Mouse (Mus musculus) stomach, embryonic 16.5 days (tissue): ENCODE results near the gene Usp10. TPM values are rescaled to one million over a fixed set of nuclear protein-coding genes. Genes with fewer than 3 reads are reported as not detected.

Experiments
- ATAC-seq: fragments of 200-750 bp; cut with Nextera tagmentation; 2 replicates; pipeline ENCODE4 v1.8.0; 2017; ENCODE audit warnings: moderate number of reproducible peaks, moderate TSS enrichment; ENCODE audit not compliant: insufficient read depth, low FRiP score
- H3K27ac ChIP-seq: fragments of 300-500 bp; sonication (generic); 2 replicates; pipeline ENCODE4 v1.5.1; 2014; ENCODE audit warnings: low read length
- H3K27me3 ChIP-seq: fragments of 300-500 bp; sonication (generic); 2 replicates; pipeline ENCODE4 v1.6.1; 2014; ENCODE audit warnings: low read length, control low read depth, mixed read lengths; ENCODE audit not compliant: control insufficient read depth, insufficient read depth
- H3K36me3 ChIP-seq: fragments of 300-500 bp; sonication (generic); 2 replicates; pipeline ENCODE4 v1.6.1; 2014; ENCODE audit warnings: low read length; ENCODE audit not compliant: control insufficient read depth, insufficient read depth
- H3K4me1 ChIP-seq: fragments of 300-500 bp; sonication (generic); 2 replicates; pipeline ENCODE4 v1.6.1; 2014; ENCODE audit warnings: low read length, control low read depth, mixed read lengths; ENCODE audit not compliant: control insufficient read depth, insufficient read depth
- H3K4me2 ChIP-seq: fragments of 300-500 bp; sonication (generic); 2 replicates; pipeline ENCODE4 v1.6.1; 2014; ENCODE audit warnings: low read depth, low read length, mixed read lengths
- H3K4me3 ChIP-seq: fragments of 300-500 bp; sonication (generic); replicated peaks from 2 replicates; pipeline ENCODE4 v1.5.1; 2014; ENCODE audit warnings: mild to moderate bottlenecking, low read length
- H3K9ac ChIP-seq: fragments of 300-500 bp; sonication (generic); 2 replicates; pipeline ENCODE4 v1.6.1; 2014; ENCODE audit warnings: low read length
- H3K9me3 ChIP-seq: fragments of 300-500 bp; sonication (generic); replicated peaks from 2 replicates; pipeline ENCODE4 v1.6.1; 2016; ENCODE audit warnings: low read length, control low read depth; ENCODE audit not compliant: control insufficient read depth
- WGBS: fragments of 180-500 bp; shearing (Covaris S2); extraction: QIAGEN DNeasy Blood & Tissue Kit; methylation state at CpG from one replicate; pipeline ENCODE4 v1.1.7; 2014; 5-methylcytosine and 5-hydroxymethylcytosine counted together
- polyA plus RNA-seq: library from polyadenylated mRNA; unstranded; fragments of >200 nt; fragmentation: Nextera tagmentation; extraction: Ambion mirVana; gene quantifications from 2 replicates; pipeline ENCODE4 v1.2.1, GENCODE M21; 2015

The Usp10 gene
- polyA plus RNA-seq, 1 experiment from 2014 or later, result 118 TPM

GRCm38 (mm10) chr8:120004705-120005381 is 94.7 kb downstream of the Usp10 start:
- 0 out of 2 replicates have a peak overlapping the region, but pooled peaks have one; percentile 2 for H3K4me2 ChIP-seq
- H3K9me3 ChIP-seq, result no peaks in the 10 kb centered on the region
- 22% methylated on average over 2 of the region's 2 CpGs for WGBS
- no peak overlapping the region for H3K9ac ChIP-seq
- no peak overlapping the region for H3K4me3 ChIP-seq
- peaks cover 23% of the 10 kb centered on the region for H3K4me1 ChIP-seq
- peak overlapping the region; percentile 84 for H3K27ac ChIP-seq
- H3K27me3 ChIP-seq, result no peaks in the 10 kb centered on the region
- H3K36me3 ChIP-seq, result no peaks in the 10 kb centered on the region
- ATAC-seq, result peak; percentile 15; the same call in 1 of the 2 replicates

GRCm38 (mm10) chr8:120006645-120007160 is 96.5 kb downstream of the Usp10 start:
- peaks cover 23% of the 10 kb centered on the region for H3K4me1 ChIP-seq
- no peaks in the 10 kb centered on the region for H3K9me3 ChIP-seq
- no peaks in the 10 kb centered on the region for H3K27me3 ChIP-seq
- H3K27ac ChIP-seq, result 0 out of 2 replicates have a peak overlapping the region, but pooled peaks have one; percentile 5
- no peak overlapping the region for H3K9ac ChIP-seq
- H3K36me3 ChIP-seq, result no peaks in the 10 kb centered on the region
- no peak for ATAC-seq
- H3K4me3 ChIP-seq, result no peak overlapping the region
- H3K4me2 ChIP-seq, result no peak overlapping the region
- WGBS, result 27% methylated on average over 9 of the region's 9 CpGs

Other genes with a start within 250 kb of the Usp10 start
- gene Wfdc1, start 244.0 kb upstream of the Usp10 start, polyA plus RNA-seq, result 33.9 and 38.6 TPM in 2 replicates
- 10.8 and 15.9 TPM in 2 replicates for gene Atp2c2, start 210.4 kb upstream of the Usp10 start, polyA plus RNA-seq
- 14.5 and 16.5 TPM in 2 replicates for gene Tldc1, start 131.9 kb upstream of the Usp10 start, polyA plus RNA-seq
- 144 and 177 TPM in 2 replicates for gene Cotl1, start 69.8 kb upstream of the Usp10 start, polyA plus RNA-seq
- 10.7 and 12.7 TPM in 2 replicates for gene Klhl36, start 48.1 kb upstream of the Usp10 start, polyA plus RNA-seq
- 7.4 and 11.0 TPM in 2 replicates for gene Gm20388, start 481 bp downstream of the Usp10 start, polyA plus RNA-seq
- gene Crispld2, start 82.1 kb downstream of the Usp10 start, polyA plus RNA-seq, result 38.1 and 39.7 TPM in 2 replicates
- gene Zdhhc7, start 191.1 kb downstream of the Usp10 start, polyA plus RNA-seq, result 30.2 and 31.1 TPM in 2 replicates
- 7.5 and 9.1 TPM in 2 replicates for gene 6430548M08Rik, start 203.8 kb downstream of the Usp10 start, polyA plus RNA-seq